Mouse (Mus musculus) megakaryocyte, adult 5-6 weeks (primary cell): ENCODE results near the gene Zfp40. TPM values are rescaled to one million over a fixed set of nuclear protein-coding genes. Genes with fewer than 3 reads are reported as not detected.

Experiments
- ATAC-seq: 2 replicates; pipeline ENCODE4 v1.8.0; 2016; ENCODE audit warnings: mild to moderate bottlenecking, inconsistent platforms; ENCODE audit not compliant: poor library complexity, severe bottlenecking
- total RNA-seq, 2 experiments: library from RNA; stranded (forward) in 1 of 2; stranded (reverse) in 1 of 2; fragments of 153-499, 151-499 nt in 1 of 2; fragments of 221-1000, 200-1000 nt in 1 of 2; gene quantifications; 2 replicates each; pipeline versions ENCODE4 v1.2.3 to v1.2.4; 2015 to 2017

Zfp40 gene
- 7.3 and 10.8 TPM in 2 replicates for total RNA-seq (2015)
- 5.5 and 6.3 TPM in 2 replicates for total RNA-seq (2017)

GRCm38 (mm10) chr17:23192453-23193379 is at the start of gene Zfp40:
Gene Zfp40, minus strand, starts transcription at chr17:23193252.
- peak; percentile 98 for ATAC-seq

- no peak for ATAC-seq
Observed at GRCm38 (mm10) chr17:23218320-23218719, 25.3 kb upstream of the Zfp40 start.

DNA sequence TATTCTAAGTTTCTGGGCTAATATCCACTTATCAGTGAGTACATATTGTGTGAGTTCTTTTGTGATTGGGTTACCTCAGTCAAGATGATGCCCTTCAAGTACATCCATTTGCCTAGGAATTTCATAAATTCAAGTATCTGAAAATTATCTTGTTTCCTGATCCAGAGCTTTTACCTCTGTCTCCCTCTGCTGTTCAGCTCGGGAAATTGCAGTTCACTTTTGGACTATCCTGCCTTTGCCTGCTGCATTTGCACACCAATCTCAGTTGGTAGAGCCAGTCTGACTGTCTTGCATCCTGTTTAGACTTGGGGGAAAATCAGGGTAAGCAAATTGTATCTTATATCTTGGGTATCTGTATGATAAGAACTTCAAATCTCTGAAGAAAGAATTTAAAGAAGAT is 6.8 kb upstream of the Zfp40 start:
- ATAC-seq, result peak; percentile 81

- peak; percentile 80 for ATAC-seq
Observed at GRCm38 (mm10) chr17:23193441-23193840, 389 bp upstream of the Zfp40 start.

DNA sequence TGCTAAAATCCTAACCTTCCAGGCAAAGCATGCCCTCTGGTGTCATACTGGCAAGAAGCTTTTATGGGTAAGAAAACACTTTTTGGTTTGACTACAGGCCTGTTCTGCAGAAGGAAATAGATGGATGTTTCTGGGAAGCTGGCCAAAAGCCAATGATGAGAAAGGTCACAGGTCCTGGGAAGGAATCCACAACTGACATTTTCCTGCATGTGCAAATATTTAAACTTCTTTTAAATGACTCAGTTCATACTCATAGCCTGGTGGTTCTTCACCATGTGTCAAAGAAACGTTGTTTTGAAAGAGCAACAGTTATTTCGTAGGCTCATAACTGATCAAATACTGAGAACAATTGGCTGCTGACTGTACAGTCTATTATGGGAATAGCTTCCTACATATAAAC is 5.4 kb downstream of the Zfp40 start:
- no peak for ATAC-seq

Other genes starting within 250 kb of the Zfp40 start
- gene Vmn2r-ps130, start 132.1 kb downstream of the Zfp40 start, total RNA-seq (2015), result not detected in 2 replicates
- gene Vmn2r-ps130, start 132.1 kb downstream of the Zfp40 start, total RNA-seq (2017), result not detected in 2 replicates
- not detected in 2 replicates for gene Vmn2r114, start 119.3 kb upstream of the Zfp40 start, total RNA-seq (2015)
- gene Vmn2r114, start 119.3 kb upstream of the Zfp40 start, total RNA-seq (2017), result not detected in 2 replicates
- not detected in 2 replicates for gene Vmn2r115, start 150.5 kb upstream of the Zfp40 start, total RNA-seq (2015)
- not detected in 2 replicates for gene Vmn2r115, start 150.5 kb upstream of the Zfp40 start, total RNA-seq (2017)
- not detected in 2 replicates for gene Vmn2r116, start 191.4 kb upstream of the Zfp40 start, total RNA-seq (2015)
- gene Vmn2r116, start 191.4 kb upstream of the Zfp40 start, total RNA-seq (2017), result not detected in 2 replicates